Mouse (Mus musculus) layer of hippocampus, adult 6 months (tissue): ENCODE measurements around the gene Rdh16. TPM values are rescaled to one million over a fixed set of nuclear protein-coding genes. Genes with fewer than 3 reads are reported as not detected.

Experiments used
- long read RNA-seq, 2 experiments: library from polyadenylated mRNA; unstranded; transcript quantifications; one replicate each; pipeline ENCODE4 v2.0.0; 2019 to 2020
- polyA plus RNA-seq: library from polyadenylated mRNA; unstranded; fragments of <200 nt; fragmentation: Nextera tagmentation; gene quantifications from 2 replicates; pipeline ENCODE4 v1.2.3, GENCODE M21; 2021

Rdh16 gene
- not detected in 2 replicates for polyA plus RNA-seq
- long read RNA-seq, experiment 1 = 0 reads
- long read RNA-seq, experiment 2 = 0 reads

DNA sequence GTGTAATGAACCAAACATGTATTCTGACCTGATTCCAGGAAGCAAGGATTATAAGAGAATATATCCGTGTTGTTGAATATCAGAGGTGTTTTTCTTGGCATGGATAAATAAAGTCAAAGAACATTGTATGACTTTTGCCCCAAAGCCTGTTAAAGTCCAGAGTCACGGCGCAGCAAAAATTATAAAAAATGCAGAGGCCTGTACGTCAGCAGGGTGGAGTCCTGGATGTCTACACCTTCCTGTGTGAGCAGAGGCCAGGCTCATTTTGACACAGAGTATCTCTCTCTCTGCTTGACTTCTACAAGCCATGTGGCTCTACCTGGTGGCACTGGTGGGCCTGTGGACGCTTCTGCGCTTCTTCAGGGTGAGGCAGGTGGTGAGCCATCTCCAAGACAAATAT is at the start of gene Rdh16:
Gene Rdh16 (plus strand): TSS at position 262 of the 400 bp plus-strand sequence.

GRCm38 (mm10) chr10:127751548-127751947 is 49.4 kb upstream of the Rdh16 start, which contains the start of gene Gpr182:
Gene Gpr182 (minus strand): TSS chr10:127751732.

DNA sequence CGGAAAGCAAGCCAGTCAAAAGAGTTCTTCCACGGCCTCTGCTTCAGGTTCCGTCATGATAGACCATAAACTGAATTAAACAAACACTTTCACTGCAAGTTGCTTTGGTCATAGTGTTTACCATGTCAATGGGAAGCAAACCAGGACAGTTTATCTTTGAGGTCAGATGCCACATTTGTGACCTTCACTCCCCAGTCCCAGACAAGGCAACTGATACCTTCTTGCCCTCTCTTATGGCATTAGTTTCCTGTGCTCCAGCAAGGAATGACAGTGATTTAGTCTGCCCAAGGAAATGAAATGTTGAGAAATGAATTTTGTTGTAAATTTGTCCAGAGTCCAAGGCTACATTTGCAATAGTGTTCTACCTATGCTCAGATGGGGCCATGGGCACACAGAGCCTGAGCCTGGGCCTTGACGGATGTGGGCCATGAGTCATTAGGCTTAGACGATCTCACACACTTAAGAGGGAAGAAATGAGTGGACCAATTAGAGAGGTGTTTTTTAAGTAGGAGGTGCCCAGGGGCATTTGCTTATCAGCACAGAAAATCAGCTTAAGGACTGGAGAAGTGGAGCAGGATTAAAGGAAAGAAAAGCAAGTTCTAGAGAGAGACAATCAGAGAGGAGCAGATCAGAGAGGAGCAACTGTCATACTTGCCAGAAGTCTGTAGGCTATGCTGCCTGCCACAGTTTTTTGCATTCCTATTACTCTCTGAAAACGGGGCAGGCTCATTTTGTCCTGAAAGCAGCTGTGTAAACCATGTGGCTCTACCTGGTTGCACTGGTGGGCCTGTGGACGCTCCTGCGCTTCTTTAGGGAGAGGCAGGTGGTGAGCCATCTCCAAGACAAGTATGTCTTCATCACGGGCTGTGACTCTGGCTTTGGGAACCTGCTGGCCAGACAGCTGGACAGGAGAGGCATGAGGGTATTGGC is 41.5 kb upstream of the Rdh16 start, which contains the start of the genes Rdh1 and Rdh16f1:
Gene Rdh1 (plus strand): TSS at position 541 of the 930 bp plus-strand sequence.
Gene Rdh16f1 (plus strand): TSS at position 607 of the 930 bp plus-strand sequence.

DNA sequence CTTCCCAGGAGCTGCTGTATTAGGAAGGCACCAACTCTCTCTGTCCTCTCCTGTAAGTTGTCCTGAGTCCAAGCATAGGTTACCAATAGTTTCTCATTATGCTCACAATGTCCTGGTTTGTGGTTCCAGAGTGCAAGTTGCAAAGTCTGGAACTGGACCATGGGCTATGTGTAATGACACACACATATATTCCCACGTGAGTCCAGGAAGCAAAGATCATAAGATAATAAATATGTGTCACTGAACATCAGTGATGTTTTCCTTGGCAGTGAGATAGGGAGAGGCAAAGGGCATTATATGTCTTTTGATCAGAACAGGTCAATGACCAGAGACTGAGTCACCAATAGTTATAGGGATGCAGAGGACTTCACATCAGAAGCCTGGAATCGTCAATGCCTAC is 24.9 kb upstream of the Rdh16 start, which contains the start of gene Rdh9:
Gene Rdh9 (plus strand): TSS at position 376 of the 400 bp plus-strand sequence.

DNA sequence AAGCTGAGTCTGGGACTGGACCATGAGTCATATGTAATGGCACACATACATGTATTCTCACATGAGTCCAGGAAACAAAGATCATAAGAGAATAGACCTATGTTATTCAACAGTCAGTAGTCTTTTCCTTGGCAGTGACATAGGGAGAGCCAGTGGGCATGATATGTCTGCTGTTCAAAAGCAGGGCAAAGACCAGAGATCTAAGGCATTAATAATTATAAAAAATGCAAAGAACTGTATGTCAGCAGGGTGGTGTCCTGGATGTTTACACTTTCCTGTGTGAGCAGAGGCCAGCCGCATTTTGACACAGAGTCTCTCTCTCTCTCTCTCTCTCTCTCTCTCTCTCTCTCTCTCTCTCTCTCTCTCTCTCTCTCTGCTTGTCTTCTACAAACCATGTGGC is 48.7 kb downstream of the Rdh16 start, which contains the start of gene Rdh19:
Gene Rdh19 (plus strand): TSS at position 301 of the 400 bp plus-strand sequence.

GRCm38 (mm10) chr10:127866232-127866631 is 65.3 kb downstream of the Rdh16 start, which contains the start of gene Rdh16f2:
Gene Rdh16f2 (plus strand): TSS chr10:127866474.

GRCm38 (mm10) chr10:127888605-127889004 is 87.7 kb downstream of the Rdh16 start, which contains the start of gene Rdh7:
Gene Rdh7 (minus strand): TSS chr10:127888817.

Other genes starting within 250 kb of the Rdh16 start
- gene Lrp1, start 180.0 kb upstream of the Rdh16 start, polyA plus RNA-seq = 25.7 and 25.9 TPM in 2 replicates
- 2.8 and 3.7 TPM in 2 replicates for gene Stat6, start 158.2 kb upstream of the Rdh16 start, polyA plus RNA-seq
- 6.6 and 7.4 TPM in 2 replicates for gene Nemp1, start 134.3 kb upstream of the Rdh16 start, polyA plus RNA-seq
- 5.1 and 6.7 TPM in 2 replicates for gene Nab2, start 132.6 kb upstream of the Rdh16 start, polyA plus RNA-seq
- not detected in 2 replicates for gene Myo1a, start 96.0 kb upstream of the Rdh16 start, polyA plus RNA-seq
- gene Tac2, start 76.7 kb upstream of the Rdh16 start, polyA plus RNA-seq = 7.1 and 8.7 TPM in 2 replicates
- gene Zbtb39, start 61.6 kb upstream of the Rdh16 start, polyA plus RNA-seq = 1.1 TPM in 2 replicates
- 0.49 and 0.52 TPM in 2 replicates for gene Gpr182, start 49.4 kb upstream of the Rdh16 start, polyA plus RNA-seq
- gene Rdh1, start 41.4 kb upstream of the Rdh16 start, polyA plus RNA-seq = not detected in 2 replicates
- not detected in 2 replicates for gene Rdh16f1, start 41.4 kb upstream of the Rdh16 start, polyA plus RNA-seq
- 0.08 TPM in 1 of 2 replicates, not detected in the other for gene Rdh9, start 24.8 kb upstream of the Rdh16 start, polyA plus RNA-seq
- gene Rdh19, start 48.8 kb downstream of the Rdh16 start, polyA plus RNA-seq = not detected in 2 replicates
- gene Rdh16f2, start 65.3 kb downstream of the Rdh16 start, polyA plus RNA-seq = not detected in 2 replicates
- not detected in 2 replicates for gene Rdh7, start 87.7 kb downstream of the Rdh16 start, polyA plus RNA-seq
- gene Sdr9c7, start 97.4 kb downstream of the Rdh16 start, polyA plus RNA-seq = not detected in 2 replicates
- not detected in 2 replicates for gene Hsd17b6, start 206.5 kb downstream of the Rdh16 start, polyA plus RNA-seq
- gene Prim1, start 214.0 kb downstream of the Rdh16 start, polyA plus RNA-seq = 7.8 and 8.5 TPM in 2 replicates
- gene Naca, start 234.4 kb downstream of the Rdh16 start, polyA plus RNA-seq = 846 and 866 TPM in 2 replicates